Mouse (Mus musculus) mature B cell (primary cell): ENCODE results near the gene Braf.
"Not testable (repeated sequence)": the region's sequence is repeated elsewhere in the genome, so short reads cannot be mapped to it uniquely, and the experiment has no call there.

Experiments
- in situ Hi-C: fragments of 300-500 bp; cut with MboI; formaldehyde crosslinking; loops from 2 replicates; pipeline ENCODE4 v1.14.3; 2019

Gene Braf

DNA sequence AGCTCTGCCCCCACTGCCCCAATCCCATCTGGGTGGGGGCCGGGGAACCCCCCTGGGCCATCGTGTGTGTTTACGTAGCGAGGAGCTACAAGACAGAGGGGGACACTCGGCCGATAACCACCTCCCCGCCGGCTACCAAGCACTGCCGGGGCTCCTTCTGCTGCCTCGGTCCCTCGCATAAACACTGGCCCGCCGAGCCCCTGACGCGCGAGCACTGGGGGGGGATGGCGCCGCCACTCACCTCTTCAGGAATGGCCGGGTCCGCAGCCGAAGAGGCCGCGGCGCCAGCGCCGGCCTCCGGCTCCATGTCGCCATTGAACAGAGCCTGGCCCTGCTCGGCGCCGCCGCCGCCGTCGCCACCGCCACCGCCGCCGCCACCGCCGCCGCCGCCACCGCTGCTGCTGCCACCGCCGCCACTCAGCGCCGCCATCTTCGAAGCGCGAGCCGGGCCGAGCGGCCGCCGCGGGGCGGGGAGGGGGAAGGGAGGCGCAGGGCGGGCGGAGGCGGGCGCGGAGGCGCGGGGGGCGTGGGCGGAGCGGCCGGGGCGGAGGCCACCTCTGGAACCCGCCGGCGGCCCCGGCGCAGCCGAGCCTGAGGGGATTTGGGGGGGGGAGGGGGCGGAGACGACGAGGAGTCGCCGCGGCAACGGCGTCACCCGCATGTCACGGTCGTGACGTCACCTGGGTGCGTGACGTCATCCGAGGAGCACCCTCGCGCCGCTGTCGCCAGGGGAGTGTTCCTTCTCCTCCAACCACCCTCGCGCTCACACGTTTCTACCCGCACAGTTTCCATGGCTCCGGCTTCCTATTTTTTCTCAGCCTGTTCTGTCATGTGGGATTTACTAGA lies at the start of gene Braf:
Gene Braf, minus strand, starts transcription at position 598 of the 846 bp plus-strand sequence.
- in situ Hi-C loops, result no loop called here

DNA sequence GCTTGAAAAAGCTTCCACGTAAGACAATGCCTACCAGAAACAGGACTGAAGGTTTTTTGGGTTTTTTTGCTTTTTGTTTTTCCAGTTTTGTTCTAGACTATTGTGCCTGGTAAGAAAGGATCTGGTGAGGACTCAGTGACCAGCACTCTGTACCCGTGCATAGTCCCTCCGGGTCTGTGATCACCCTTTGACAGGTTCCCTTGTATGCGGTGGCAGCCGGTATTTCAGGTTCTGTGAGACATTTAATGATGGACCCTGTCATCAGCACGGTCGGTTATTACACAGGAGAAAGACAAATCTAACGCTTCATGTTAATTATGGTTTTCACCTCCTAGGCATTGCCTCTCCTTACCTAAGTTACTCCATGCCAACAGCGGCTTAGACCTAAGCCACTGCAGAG lies 49.8 kb upstream of the Braf start:
- in situ Hi-C loops, result loop anchor here (25.0 kb wide), 1 partner anchor 313 kb away; no protein-coding TSS in a partner anchor

DNA sequence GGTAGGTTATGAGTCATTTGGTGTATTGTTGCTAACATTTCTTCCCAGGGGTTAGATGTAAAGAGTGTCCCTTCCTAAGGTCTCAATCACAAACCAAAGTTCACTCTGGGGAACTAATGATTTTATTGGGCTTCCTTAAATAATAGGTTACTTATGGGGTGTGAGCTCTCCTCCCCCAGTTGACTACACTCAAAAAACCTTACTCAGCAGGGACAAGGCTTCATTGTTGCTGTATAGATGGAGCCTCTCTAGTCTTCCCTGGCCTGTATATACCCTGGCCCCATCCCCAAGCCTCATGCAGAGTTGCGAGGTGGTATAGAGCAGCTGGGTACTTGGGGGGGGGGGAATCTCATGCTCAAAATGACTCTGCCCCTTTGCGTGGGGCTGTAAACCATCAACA lies 32.0 kb upstream of the Braf start:
- in situ Hi-C loops, result no loop called here

DNA sequence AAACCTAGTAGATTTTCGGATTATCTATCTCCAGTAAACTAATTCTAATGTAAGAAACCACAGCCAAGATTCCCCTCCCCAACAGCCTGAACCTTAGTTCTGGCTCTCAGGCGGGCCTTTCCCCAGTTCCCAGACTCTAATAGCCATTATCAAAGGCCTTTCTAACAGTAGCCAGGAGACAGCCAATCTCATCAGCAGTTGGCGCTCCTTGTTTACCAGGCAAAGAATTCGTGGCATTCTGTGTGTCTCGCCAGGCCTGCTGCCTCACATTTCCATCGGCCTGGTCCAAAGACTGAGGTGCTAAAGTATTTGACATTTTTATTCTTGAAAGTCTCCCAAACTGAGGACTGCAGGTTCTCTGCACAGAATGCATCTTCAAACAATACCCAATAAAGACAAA lies 24.6 kb upstream of the Braf start:
- in situ Hi-C loops, result no loop called here

DNA sequence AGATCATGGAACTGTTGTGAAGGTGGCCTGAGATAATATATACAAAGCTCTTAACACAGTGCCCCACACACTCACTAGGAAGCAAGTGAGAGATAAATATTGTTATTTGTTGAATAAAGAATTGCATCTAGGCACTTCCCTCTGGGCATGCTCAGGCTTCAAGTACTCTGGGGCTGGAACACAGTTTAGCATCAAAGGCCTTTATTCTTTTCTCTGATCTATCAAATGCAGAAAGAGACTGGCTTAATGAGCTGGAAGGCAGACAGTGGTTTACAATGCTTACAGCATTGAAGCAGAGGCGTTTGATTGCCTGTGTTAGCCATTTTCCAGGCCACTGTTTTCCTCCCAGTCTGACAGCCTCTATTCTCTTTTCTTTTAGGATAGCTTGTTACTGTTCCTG lies 21.8 kb upstream of the Braf start:
- in situ Hi-C loops, result no loop called here

DNA sequence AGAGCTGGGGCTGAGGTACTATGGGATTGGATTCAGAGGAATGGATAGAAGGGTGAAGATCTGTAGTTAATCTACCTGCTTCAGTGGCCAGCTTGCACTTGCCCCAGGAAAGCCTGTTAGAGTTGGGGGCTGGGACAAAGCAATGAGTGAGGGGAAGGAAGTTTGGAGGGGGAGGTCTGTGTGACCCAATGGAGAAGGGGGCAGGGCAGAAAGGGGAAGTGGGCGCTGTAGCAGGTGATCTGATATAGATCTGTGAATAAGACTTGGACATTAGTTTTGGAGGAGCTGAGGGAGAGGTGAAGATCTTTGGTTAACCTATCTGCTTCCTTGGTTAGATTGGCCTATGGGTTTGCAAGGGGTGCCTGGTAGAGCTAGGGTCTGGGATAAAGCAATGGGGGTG lies 20.2 kb upstream of the Braf start:
- in situ Hi-C loops, result no loop called here

DNA sequence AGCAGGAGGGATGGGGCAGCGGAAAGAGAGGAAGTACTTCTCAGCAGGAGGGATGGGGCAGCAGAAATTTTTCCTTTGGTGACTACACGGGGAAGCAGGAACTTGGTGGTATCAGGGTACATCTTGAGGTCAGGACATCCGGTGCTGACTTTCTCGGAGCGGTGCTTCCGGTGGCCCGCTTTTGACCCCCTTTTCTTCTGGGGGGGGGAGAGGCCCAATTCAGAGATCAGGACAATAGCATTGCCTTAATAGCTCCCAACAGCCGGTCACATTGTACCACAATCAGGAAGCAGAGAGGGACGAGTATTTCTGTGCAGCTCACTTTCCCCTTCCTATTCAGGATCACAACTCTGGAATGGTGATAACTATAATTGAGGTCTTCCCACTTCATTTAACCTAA lies 14.4 kb upstream of the Braf start:
- in situ Hi-C loops, result not testable (repeated sequence)

DNA sequence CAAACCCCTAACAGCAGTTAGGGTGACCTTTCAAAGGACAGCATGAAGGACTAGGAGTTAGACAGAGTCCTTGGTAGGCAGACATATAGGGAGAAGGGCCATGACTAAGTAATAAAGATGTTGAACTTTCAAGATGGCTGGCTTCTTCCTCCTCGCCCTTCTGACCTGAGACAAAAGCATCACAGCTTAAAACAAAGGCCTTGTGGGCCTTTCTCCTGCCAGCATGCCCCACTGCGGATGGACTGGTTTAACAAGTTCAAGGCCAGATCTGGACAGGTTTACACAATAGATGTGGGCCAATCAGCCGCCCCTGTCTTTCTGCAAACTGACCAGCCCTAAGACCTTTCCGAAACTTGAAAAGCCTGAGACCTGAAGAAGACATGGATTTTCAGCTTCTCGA lies 2.8 kb upstream of the Braf start:
- in situ Hi-C loops, result no loop called here

DNA sequence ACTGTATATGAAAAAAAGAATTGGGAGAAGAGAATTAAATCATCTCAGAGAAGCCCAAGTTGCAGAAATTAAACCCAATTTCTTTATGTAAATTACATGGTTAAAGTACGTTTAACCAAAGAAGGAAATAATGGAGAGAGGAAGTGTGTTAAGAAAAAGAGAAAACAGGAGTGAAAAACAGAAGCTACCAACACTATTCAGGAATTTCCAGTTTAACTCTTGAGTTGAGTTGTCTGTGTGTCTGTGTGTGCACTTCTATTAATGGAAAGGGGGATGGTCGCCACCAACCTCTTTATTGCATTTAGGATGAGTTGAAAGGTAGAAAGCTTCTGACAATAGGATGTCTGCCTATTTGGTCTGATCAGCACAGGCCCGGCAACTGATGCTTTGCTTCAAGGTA lies 886 bp upstream of the Braf start:
- in situ Hi-C loops, result no loop called here

DNA sequence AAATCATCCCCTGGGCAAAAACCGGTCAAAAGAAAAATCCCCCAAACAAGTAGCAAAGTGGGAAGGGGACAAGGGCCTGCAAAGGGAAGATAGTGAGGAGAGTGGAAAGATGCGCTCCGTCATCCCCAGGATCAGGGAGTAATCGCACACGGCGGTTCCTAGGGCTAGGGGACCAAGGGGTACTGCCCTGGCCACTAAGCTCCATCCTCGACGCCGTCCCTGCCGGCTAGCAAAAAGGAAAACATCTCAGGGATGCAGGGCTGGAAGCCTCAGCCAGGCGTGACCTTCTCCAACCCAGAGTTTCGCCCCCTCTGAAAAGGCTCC lies 759 bp downstream of the Braf start:
- in situ Hi-C loops, result no loop called here

DNA sequence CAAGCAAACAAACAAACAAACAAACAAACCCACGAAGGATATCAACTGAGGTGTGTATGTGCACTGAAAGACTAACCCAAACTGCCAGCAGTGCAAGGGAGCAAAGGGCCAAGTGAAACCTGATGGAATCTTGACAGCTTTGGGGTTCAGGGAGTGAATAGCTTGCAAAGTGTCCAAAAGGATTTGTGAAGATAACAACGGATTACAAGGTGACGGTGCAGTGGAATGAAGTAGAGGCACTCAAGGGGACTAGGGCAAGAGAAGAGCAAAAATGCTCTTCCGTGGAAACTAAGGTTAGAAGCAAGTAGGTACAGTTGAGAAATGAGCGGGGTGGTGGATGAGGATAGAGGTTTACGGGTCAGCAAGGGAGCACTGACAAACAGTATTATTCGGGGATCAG lies 1.2 kb downstream of the Braf start:
- in situ Hi-C loops, result no loop called here

DNA sequence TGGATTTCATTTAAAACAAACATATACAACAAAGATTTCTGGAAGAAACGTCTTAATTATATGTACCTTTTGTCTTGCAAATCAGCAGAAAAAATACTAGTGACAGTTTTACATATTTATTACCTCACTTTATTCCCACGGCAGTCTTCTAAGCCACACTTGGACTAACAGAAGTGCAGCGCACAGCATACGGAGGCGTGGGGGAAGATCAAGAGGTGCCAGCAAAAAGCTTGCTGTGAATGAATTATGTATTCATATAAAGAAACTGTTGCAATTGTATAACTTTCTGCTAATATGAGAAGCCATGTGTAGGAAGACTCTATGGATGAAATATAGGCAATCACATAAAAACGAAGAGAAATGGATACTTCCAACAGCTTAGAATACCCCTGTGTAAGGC lies 6.7 kb downstream of the Braf start:
- in situ Hi-C loops, result no loop called here

DNA sequence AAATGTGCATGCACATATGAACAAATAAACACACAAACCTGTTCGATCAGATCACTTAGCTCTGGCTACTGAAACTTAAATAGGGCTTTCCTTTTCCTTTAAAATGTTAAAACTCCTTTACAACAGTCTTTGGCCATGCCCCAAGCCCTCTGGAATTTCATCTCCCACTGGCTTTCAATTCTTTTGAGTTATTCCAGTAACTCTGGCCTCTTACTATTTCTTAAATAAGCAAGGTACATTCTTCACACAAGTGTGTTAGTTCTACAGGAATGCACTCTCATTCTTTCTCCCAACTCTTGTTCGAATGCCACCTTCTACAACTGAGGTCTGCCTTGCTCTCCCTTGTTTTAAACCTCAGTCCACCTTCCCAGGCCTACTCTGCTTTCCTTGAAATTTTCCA lies 8.2 kb downstream of the Braf start:
- in situ Hi-C loops, result no loop called here

DNA sequence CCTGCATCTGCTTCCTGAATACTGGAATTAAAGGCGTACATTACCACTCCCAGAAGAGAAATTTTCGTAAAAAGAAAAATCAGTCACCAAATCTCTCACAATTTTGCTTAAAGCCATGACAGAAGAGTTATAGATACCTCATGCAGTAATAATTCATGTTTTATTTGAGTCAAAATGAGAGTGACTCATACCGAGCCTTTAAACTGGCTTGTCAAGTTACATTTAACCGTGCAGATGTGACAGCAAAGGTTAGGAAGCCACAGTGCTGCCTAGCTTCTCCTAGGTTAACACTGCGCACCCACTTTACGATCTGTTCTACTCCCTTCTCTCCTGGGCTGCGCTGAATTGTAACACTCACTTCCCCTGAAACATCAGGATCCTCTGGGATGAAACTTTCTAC lies 10.9 kb downstream of the Braf start:
- in situ Hi-C loops, result no loop called here

DNA sequence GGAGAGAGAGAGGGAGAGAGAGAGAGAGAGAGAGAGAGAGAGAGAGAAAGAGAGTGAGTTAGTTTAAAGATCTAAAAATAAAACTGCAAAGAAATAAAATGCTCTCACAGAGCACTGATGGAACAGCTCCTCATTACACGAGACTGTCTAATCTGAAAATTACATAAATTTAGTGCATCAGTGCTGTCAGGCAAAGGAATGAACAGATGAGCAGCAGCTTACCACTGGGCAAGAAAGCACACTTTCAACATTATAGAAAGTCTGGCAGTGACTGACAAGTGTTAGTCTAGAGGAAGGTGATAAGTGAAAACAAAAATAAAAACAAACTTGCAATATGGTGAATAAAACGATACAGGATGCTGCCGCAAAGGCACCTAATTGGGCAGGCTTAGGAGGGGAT lies 11.9 kb downstream of the Braf start:
- in situ Hi-C loops, result no loop called here

DNA sequence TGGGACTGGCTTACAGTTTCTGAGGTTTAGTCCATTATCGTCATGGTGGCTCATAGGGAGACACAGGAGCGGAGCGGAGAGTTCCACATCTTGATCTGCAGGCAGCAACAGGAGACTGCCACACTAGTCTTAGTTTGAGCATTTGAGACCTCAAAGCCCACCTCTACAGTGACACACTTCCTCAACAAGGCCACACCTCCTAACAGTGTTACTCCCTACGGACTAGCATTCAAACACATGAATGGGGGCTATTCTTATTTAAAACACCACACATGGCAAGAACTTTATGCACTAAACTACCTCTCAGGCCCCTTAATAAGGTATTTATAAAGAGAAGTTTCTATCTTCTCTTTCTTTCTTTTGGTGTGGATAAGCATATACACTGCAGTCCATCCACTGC lies 19.6 kb downstream of the Braf start:
- in situ Hi-C loops, result no loop called here

DNA sequence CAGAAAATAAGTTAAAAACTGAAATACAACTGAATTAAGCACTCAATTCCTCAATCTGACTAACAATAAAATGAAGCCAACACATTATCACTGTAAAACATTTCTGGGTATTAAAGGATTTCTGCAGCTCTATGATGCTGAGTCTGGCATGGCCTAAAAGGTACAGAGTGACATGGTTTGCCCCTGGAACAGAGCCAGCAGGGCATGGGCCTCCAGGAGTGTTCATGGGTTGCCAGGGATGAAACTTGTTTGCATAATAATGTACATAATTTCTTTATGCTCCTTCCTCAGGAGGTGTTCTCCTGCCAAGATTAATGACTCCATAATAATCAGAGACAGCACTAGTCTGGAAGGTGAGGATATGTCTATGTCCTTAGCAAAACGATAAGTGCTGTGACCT lies 32.1 kb downstream of the Braf start:
- in situ Hi-C loops, result no loop called here

DNA sequence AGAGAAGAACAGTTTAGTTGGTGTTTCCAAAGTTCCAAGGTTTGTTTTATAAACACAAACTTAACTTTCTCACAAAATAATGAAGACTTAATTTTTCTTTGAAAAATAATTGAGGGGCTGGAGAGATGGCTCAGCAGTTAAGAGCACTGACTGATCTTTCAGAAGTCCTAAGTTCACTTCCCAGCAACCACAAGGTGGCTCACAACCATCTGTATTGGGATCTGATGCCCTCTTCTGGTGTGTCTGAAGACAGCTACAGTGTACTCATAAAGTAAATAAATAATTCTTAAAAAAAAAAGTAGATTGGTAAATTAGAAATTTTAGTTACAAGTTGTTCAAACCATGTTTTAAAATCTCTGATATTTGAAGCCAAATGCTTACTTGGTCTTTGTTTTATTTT lies 38.4 kb downstream of the Braf start:
- in situ Hi-C loops, result not testable (repeated sequence)

DNA sequence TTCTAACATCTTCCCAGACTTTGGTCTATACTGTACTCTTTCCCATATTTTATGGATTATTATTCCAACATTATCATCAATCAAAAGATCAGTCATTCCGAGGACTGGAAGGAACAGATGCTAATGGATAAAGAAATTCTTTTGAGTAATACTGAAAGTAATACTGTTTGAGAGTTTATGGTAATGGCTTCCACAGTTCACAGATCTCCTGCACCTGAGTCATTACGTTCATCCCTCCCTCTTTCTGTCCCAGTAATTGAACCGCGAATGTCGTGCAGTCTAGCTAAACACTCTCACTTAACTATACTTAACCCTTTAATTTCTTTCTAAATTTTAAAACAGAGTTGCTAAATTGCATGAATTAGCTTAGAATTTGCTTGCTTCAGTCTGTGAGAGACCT lies 43.5 kb downstream of the Braf start:
- in situ Hi-C loops, result no loop called here

DNA sequence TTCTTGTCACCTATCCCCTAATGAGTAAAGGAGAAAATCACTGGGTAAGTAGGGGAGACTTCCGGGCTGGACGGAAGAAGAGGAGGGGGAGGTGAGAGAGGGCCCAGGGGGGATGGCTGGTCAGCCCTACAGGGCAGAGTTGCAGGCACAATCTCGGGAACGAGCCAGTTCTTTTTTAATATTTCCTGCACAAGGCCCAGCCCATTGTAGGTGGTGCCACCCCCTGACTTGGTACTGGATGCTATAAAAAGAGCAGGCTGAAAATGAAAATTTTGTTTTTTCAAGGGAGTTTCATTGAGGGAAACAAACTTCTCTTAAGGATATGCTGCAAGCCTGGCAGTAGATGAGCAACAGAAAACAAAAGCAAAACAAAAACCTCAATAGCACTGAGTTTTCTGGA lies 44.7 kb downstream of the Braf start:
- in situ Hi-C loops, result no loop called here

DNA sequence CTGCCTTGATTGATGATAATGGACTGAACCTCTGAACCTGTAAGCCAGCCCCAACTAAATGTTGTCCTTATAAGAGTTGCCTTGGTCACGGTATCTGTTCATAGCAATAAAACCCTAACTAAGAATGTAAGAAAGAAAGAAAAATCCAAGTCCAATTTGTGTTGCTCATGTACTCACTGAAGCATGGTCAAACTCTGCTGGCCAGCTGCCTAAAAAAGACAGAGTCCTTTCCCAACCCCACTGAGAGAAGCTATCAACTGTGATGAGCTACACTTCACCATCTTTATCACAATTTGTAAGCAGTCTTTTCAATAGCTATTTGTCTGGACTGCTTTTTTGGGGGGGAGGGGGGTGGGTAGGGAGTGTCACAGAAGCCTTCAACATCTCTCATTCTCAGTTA lies 47.0 kb downstream of the Braf start:
- in situ Hi-C loops, result no loop called here

DNA sequence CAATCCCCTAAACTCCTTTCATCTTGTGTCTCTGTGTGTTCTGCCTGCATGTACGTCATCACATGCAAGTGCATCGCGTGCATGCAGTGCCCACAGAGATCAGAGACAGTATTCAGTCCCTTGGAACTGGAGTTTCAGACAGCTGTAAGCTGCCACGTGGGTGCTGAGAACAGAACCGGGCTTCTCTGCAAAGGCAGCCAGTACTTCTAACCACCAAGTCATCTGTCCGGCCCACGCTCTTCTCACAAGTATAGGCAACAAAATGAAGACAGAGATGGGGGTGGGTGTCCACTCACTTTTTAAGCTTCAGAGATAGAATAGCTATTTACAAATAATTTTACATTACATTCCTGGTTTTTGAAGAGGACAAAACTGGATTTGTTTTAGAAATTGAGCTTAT lies 50.2 kb downstream of the Braf start:
- in situ Hi-C loops, result no loop called here

DNA sequence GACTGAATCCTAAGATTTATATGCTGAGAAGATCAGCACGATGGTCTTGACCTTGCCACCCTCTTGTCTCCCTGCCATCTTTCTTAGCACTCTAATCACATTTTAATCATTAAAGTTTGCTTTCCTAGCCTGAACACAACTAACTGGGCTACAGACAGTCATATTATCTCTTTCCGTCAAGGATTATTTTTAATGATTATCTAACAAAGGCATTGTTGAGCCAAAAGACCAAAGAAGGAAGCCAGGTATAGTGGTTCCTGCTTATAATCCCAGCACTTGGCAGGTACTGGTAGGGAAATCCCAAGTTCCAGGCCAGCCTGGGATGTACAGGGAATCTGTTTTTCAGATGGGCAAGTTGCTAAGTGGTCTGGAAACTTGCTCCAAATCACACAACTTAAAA lies 114.0 kb downstream of the Braf start:
- in situ Hi-C loops, result no loop called here

DNA sequence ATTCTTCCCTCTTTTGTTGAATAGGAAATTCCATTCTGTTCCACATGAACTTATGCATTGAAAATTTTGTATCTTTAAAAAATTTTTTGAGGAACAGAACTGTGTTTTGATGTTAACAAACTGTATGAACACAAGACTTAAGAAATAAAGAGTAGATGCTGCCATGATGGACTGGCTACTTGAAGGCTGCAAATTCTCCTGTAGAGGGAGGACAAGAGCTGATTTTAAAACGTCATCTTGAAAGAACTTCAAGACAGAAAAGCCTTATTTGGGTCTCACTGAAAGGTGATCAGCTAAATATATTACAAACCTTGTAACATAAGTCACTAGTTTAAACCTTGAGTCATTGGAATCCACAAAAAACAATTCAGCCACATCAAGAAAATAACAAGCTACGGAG lies 115.1 kb downstream of the Braf start:
- in situ Hi-C loops, result no loop called here
